Mouse (Mus musculus) 3T3-L1 (cell line): ENCODE results near the gene Lhfp.

ENCODE experiments used
- DNase-seq: peaks from one replicate; pipeline ENCODE4 v3.0.0-alpha.2; 2015; ENCODE audit warnings: low read depth, low spot score

Gene Lhfp

GRCm38 (mm10) chr3:53040593-53041410 lies 526 bp upstream of the Lhfp start:
- peak; percentile 42 for DNase-seq

- no peak for DNase-seq
These were observed 876 bp downstream of the Lhfp start for GRCm38 (mm10) chr3:53042240-53042567.

GRCm38 (mm10) chr3:53043206-53043780 lies 2.0 kb downstream of the Lhfp start:
- no peak for DNase-seq

- peak; percentile 80 for DNase-seq
These were observed 2.9 kb downstream of the Lhfp start for GRCm38 (mm10) chr3:53044238-53044637.

GRCm38 (mm10) chr3:53044682-53045299 lies 3.5 kb downstream of the Lhfp start:
- no peak for DNase-seq

GRCm38 (mm10) chr3:53045697-53046096 lies 4.4 kb downstream of the Lhfp start:
- no peak for DNase-seq

GRCm38 (mm10) chr3:53046371-53046770 lies 5.0 kb downstream of the Lhfp start:
- no peak for DNase-seq

GRCm38 (mm10) chr3:53052385-53052784 lies 11.1 kb downstream of the Lhfp start:
- no peak for DNase-seq

GRCm38 (mm10) chr3:53056430-53056829 lies 15.1 kb downstream of the Lhfp start:
- no peak for DNase-seq

GRCm38 (mm10) chr3:53059959-53060358 lies 18.6 kb downstream of the Lhfp start:
- DNase-seq: peak; percentile 86

- peak; percentile 96 for DNase-seq
These were observed 22.3 kb downstream of the Lhfp start for GRCm38 (mm10) chr3:53063423-53064147.

GRCm38 (mm10) chr3:53065267-53066094 lies 24.2 kb downstream of the Lhfp start:
- DNase-seq: peak; percentile 83

- DNase-seq: no peak
These were observed 24.7 kb downstream of the Lhfp start for GRCm38 (mm10) chr3:53066095-53066372.

GRCm38 (mm10) chr3:53068399-53068798 lies 27.1 kb downstream of the Lhfp start:
- no peak for DNase-seq

- DNase-seq: no peak
These were observed 32.9 kb downstream of the Lhfp start for GRCm38 (mm10) chr3:53074264-53074663.

GRCm38 (mm10) chr3:53074761-53075160 lies 33.4 kb downstream of the Lhfp start:
- no peak for DNase-seq

- DNase-seq: no peak
These were observed 39.0 kb downstream of the Lhfp start for GRCm38 (mm10) chr3:53080286-53080685.

GRCm38 (mm10) chr3:53080710-53081109 lies 39.4 kb downstream of the Lhfp start:
- no peak for DNase-seq

GRCm38 (mm10) chr3:53083717-53084116 lies 42.4 kb downstream of the Lhfp start:
- DNase-seq: peak; percentile 13

GRCm38 (mm10) chr3:53084806-53085205 lies 43.5 kb downstream of the Lhfp start:
- no peak for DNase-seq

GRCm38 (mm10) chr3:53086481-53087155 lies 45.3 kb downstream of the Lhfp start:
- no peak for DNase-seq
